Mouse (Mus musculus) layer of hippocampus, postnatal 36 days (tissue): ENCODE results near the gene Dennd6b. TPM values are rescaled to one million over a fixed set of nuclear protein-coding genes. Genes with fewer than 3 reads are reported as not detected.

ENCODE experiments used
- microRNA-seq, 2 experiments: library from miRNA; unstranded; fragments of <30 nt; microRNA quantifications; one replicate each; pipeline ENCODE4 v1.2.0; 2021
- total RNA-seq, 2 experiments: library from RNA; stranded (reverse); gene quantifications; 2 replicates each; pipeline ENCODE4 v1.2.3; 2021

The Dennd6b gene
- total RNA-seq, 2 experiments from 2014 or later = 33.5 to 38.7 TPM

Small RNAs within 50 kb of the gene (microRNA-seq; reads per million reads assigned to microRNA genes)
- 2.4 to 5.7 reads per million in 2 experiments for gene Mir6958
- 0.90 to 1.3 reads per million in 2 experiments for gene Mir7118

Other genes with a start within 250 kb of the Dennd6b start
- gene Ttll8, start 242.1 kb downstream of the Dennd6b start, total RNA-seq = 1 to 10 TPM; 2.5 to 2.9 TPM
- 100 to 1,000 TPM; 117 to 124 TPM for gene Mlc1, start 217.5 kb downstream of the Dennd6b start, total RNA-seq
- not detected for gene Mov10l1, start 213.6 kb downstream of the Dennd6b start, total RNA-seq
- gene Panx2, start 136.8 kb downstream of the Dennd6b start, total RNA-seq = 100 to 1,000 TPM; 156 to 159 TPM
- gene Trabd, start 121.4 kb downstream of the Dennd6b start, total RNA-seq = 10 to 100 TPM; 23.0 to 26.9 TPM
- gene Selenoo, start 107.4 kb downstream of the Dennd6b start, total RNA-seq = 10 to 100 TPM; 20.3 to 21.7 TPM
- 10 to 100 TPM; 28.4 to 35.3 TPM for gene Tubgcp6, start 73.4 kb downstream of the Dennd6b start, total RNA-seq
- gene Hdac10, start 67.8 kb downstream of the Dennd6b start, total RNA-seq = 10 to 100 TPM; 14.3 to 14.7 TPM
- 1 to 10 TPM; 3.1 to 4.7 TPM for gene Mapk12, start 55.8 kb downstream of the Dennd6b start, total RNA-seq
- 10 to 100 TPM; 21.9 to 22.8 TPM for gene Mapk11, start 46.9 kb downstream of the Dennd6b start, total RNA-seq
- gene Plxnb2, start 15.7 kb downstream of the Dennd6b start, total RNA-seq = 10 to 100 TPM; 51.0 to 58.7 TPM
- gene Ppp6r2, start 15.1 kb upstream of the Dennd6b start, total RNA-seq = 100 to 1,000 TPM; 158 to 162 TPM
- 100 to 1,000 TPM; 330 to 340 TPM for gene Sbf1, start 118.8 kb upstream of the Dennd6b start, total RNA-seq
- gene Adm2, start 126.2 kb upstream of the Dennd6b start, total RNA-seq = not detected
- gene Miox, start 137.9 kb upstream of the Dennd6b start, total RNA-seq = not detected
- 10 to 100 TPM; 19.7 to 21.4 TPM for gene Lmf2, start 159.2 kb upstream of the Dennd6b start, total RNA-seq
- gene Ncaph2, start 159.2 kb upstream of the Dennd6b start, total RNA-seq = 10 to 100 TPM; 87.0 to 95.3 TPM
- gene Sco2, start 177.3 kb upstream of the Dennd6b start, total RNA-seq = 10 to 100 TPM; 31.5 to 32.6 TPM
- gene Tymp, start 180.5 kb upstream of the Dennd6b start, total RNA-seq = 1 to 10 TPM; 1.4 to 1.5 TPM
- gene Odf3b, start 182.8 kb upstream of the Dennd6b start, total RNA-seq = 1 to 10 TPM; 2.7 to 2.8 TPM
- gene Klhdc7b, start 188.4 kb upstream of the Dennd6b start, total RNA-seq = under 1 TPM; 0.25 to 0.68 TPM
- not detected for gene Syce3, start 214.0 kb upstream of the Dennd6b start, total RNA-seq
- 1 to 10 TPM; 1.8 to 2.3 TPM for gene Cpt1b, start 229.4 kb upstream of the Dennd6b start, total RNA-seq
- gene C730034F03Rik, start 233.1 kb upstream of the Dennd6b start, total RNA-seq = 1 to 10 TPM; 2.6 to 3.1 TPM
- gene Gm44502, start 233.2 kb upstream of the Dennd6b start, total RNA-seq = under 1 TPM in 1 of 2 experiments, not detected in 1; 0.30 TPM
- 10 to 100 TPM; 37.5 to 43.0 TPM for gene Chkb, start 233.4 kb upstream of the Dennd6b start, total RNA-seq